Mouse (Mus musculus) stomach, embryonic 16.5 days (tissue): ENCODE results near the gene Gc. TPM values are rescaled to one million over a fixed set of nuclear protein-coding genes. Genes with fewer than 3 reads are reported as not detected.

Experiments used
- ATAC-seq: fragments of 200-750 bp; cut with Nextera tagmentation; 2 replicates; pipeline ENCODE4 v1.8.0; 2017; ENCODE audit warnings: moderate number of reproducible peaks, moderate TSS enrichment; ENCODE audit not compliant: insufficient read depth, low FRiP score
- H3K27ac ChIP-seq: fragments of 300-500 bp; sonication (generic); 2 replicates; pipeline ENCODE4 v1.5.1; 2014; ENCODE audit warnings: low read length
- H3K27me3 ChIP-seq: fragments of 300-500 bp; sonication (generic); 2 replicates; pipeline ENCODE4 v1.6.1; 2014; ENCODE audit warnings: low read length, control low read depth, mixed read lengths; ENCODE audit not compliant: control insufficient read depth, insufficient read depth
- H3K36me3 ChIP-seq: fragments of 300-500 bp; sonication (generic); 2 replicates; pipeline ENCODE4 v1.6.1; 2014; ENCODE audit warnings: low read length; ENCODE audit not compliant: control insufficient read depth, insufficient read depth
- H3K4me1 ChIP-seq: fragments of 300-500 bp; sonication (generic); 2 replicates; pipeline ENCODE4 v1.6.1; 2014; ENCODE audit warnings: low read length, control low read depth, mixed read lengths; ENCODE audit not compliant: control insufficient read depth, insufficient read depth
- H3K4me2 ChIP-seq: fragments of 300-500 bp; sonication (generic); 2 replicates; pipeline ENCODE4 v1.6.1; 2014; ENCODE audit warnings: low read depth, low read length, mixed read lengths
- H3K4me3 ChIP-seq: fragments of 300-500 bp; sonication (generic); replicated peaks from 2 replicates; pipeline ENCODE4 v1.5.1; 2014; ENCODE audit warnings: mild to moderate bottlenecking, low read length
- H3K9ac ChIP-seq: fragments of 300-500 bp; sonication (generic); 2 replicates; pipeline ENCODE4 v1.6.1; 2014; ENCODE audit warnings: low read length
- H3K9me3 ChIP-seq: fragments of 300-500 bp; sonication (generic); replicated peaks from 2 replicates; pipeline ENCODE4 v1.6.1; 2016; ENCODE audit warnings: low read length, control low read depth; ENCODE audit not compliant: control insufficient read depth
- WGBS: fragments of 180-500 bp; shearing (Covaris S2); extraction: QIAGEN DNeasy Blood & Tissue Kit; methylation state at CpG from one replicate; pipeline ENCODE4 v1.1.7; 2014; 5-methylcytosine and 5-hydroxymethylcytosine counted together
- polyA plus RNA-seq: library from polyadenylated mRNA; unstranded; fragments of >200 nt; fragmentation: Nextera tagmentation; extraction: Ambion mirVana; gene quantifications from 2 replicates; pipeline ENCODE4 v1.2.1, GENCODE M21; 2015

Gc gene
- polyA plus RNA-seq, 1 experiment from 2014 or later = 60.9 TPM

- Histone ChIP-seq H3K4me3 (no peak overlapping the region), H3K36me3 (no peaks in the 10 kb centered on the region), H3K4me1 (no peaks in the 10 kb centered on the region), H3K9me3 (no peaks in the 10 kb centered on the region), H3K9ac (no peak overlapping the region), H3K27me3 (no peaks in the 10 kb centered on the region), H3K27ac (no peak overlapping the region), H3K4me2 (no peak overlapping the region)
- no peak for ATAC-seq
- 41% methylated on average over 8 of the region's 8 CpGs for WGBS
These were observed 2.2 kb downstream of the Gc start for GRCm38 (mm10) chr5:89455526-89455925.

- H3K4me3 ChIP-seq = no peak overlapping the region
- H3K9ac ChIP-seq = no peak overlapping the region
- no peak for ATAC-seq
- H3K9me3 ChIP-seq = no peaks in the 10 kb centered on the region
- H3K36me3 ChIP-seq = no peaks in the 10 kb centered on the region
- no peak overlapping the region for H3K27ac ChIP-seq
- no peaks in the 10 kb centered on the region for H3K4me1 ChIP-seq
- no peak overlapping the region for H3K4me2 ChIP-seq
- H3K27me3 ChIP-seq = no peaks in the 10 kb centered on the region
These were observed 6.9 kb downstream of the Gc start for GRCm38 (mm10) chr5:89450798-89451197.

- Histone ChIP-seq H3K4me3 (no peak overlapping the region), H3K9me3 (no peaks in the 10 kb centered on the region), H3K27ac (no peak overlapping the region), H3K27me3 (no peaks in the 10 kb centered on the region), H3K4me1 (no peaks in the 10 kb centered on the region), H3K36me3 (no peaks in the 10 kb centered on the region), H3K4me2 (no peak overlapping the region), H3K9ac (no peak overlapping the region)
- ATAC-seq = no peak
- WGBS = 83% methylated on average over 9 of the region's 9 CpGs
These were observed 8.4 kb downstream of the Gc start for GRCm38 (mm10) chr5:89449325-89449724.

GRCm38 (mm10) chr5:89447978-89448377, 9.7 kb downstream of the Gc start:
- H3K4me2 ChIP-seq = no peak overlapping the region
- no peak overlapping the region for H3K4me3 ChIP-seq
- no peaks in the 10 kb centered on the region for H3K9me3 ChIP-seq
- 40% methylated on average over 7 of the region's 7 CpGs for WGBS
- H3K4me1 ChIP-seq = no peaks in the 10 kb centered on the region
- H3K36me3 ChIP-seq = no peaks in the 10 kb centered on the region
- H3K27me3 ChIP-seq = no peaks in the 10 kb centered on the region
- no peak for ATAC-seq
- no peak overlapping the region for H3K9ac ChIP-seq
- H3K27ac ChIP-seq = no peak overlapping the region

GRCm38 (mm10) chr5:89444360-89444759, 13.3 kb downstream of the Gc start:
- Histone ChIP-seq H3K4me1 (no peaks in the 10 kb centered on the region), H3K36me3 (no peaks in the 10 kb centered on the region), H3K9me3 (no peaks in the 10 kb centered on the region), H3K9ac (no peak overlapping the region), H3K27me3 (no peaks in the 10 kb centered on the region), H3K27ac (no peak overlapping the region), H3K4me2 (no peak overlapping the region), H3K4me3 (no peak overlapping the region)
- no peak for ATAC-seq
- 83% methylated on average over 4 of the region's 4 CpGs for WGBS

- H3K4me3 ChIP-seq = no peak overlapping the region
- H3K9ac ChIP-seq = no peak overlapping the region
- H3K4me1 ChIP-seq = no peaks in the 10 kb centered on the region
- H3K27ac ChIP-seq = no peak overlapping the region
- ATAC-seq = no peak
- WGBS = 54% methylated on average over 1 of the region's 1 CpGs
- no peak overlapping the region for H3K4me2 ChIP-seq
- no peaks in the 10 kb centered on the region for H3K36me3 ChIP-seq
- no peaks in the 10 kb centered on the region for H3K27me3 ChIP-seq
- H3K9me3 ChIP-seq = no peaks in the 10 kb centered on the region
These were observed 46.2 kb downstream of the Gc start for GRCm38 (mm10) chr5:89411536-89411935.

GRCm38 (mm10) chr5:89407376-89408082, 50.2 kb downstream of the Gc start:
- Histone ChIP-seq H3K4me1 (no peaks in the 10 kb centered on the region), H3K27me3 (no peaks in the 10 kb centered on the region), H3K4me3 (no peak overlapping the region), H3K9me3 (no peaks in the 10 kb centered on the region), H3K4me2 (no peak overlapping the region), H3K9ac (no peak overlapping the region), H3K27ac (no peak overlapping the region), H3K36me3 (no peaks in the 10 kb centered on the region)
- ATAC-seq = no peak

- no peak overlapping the region for H3K4me2 ChIP-seq
- no peaks in the 10 kb centered on the region for H3K9me3 ChIP-seq
- no peaks in the 10 kb centered on the region for H3K36me3 ChIP-seq
- no peak overlapping the region for H3K9ac ChIP-seq
- no peaks in the 10 kb centered on the region for H3K27me3 ChIP-seq
- ATAC-seq = no peak
- no peak overlapping the region for H3K4me3 ChIP-seq
- no peaks in the 10 kb centered on the region for H3K4me1 ChIP-seq
- WGBS = 43% methylated on average over 1 of the region's 1 CpGs
- no peak overlapping the region for H3K27ac ChIP-seq
These were observed 52.6 kb downstream of the Gc start for GRCm38 (mm10) chr5:89405132-89405531.

- Histone ChIP-seq H3K27ac (no peak overlapping the region), H3K4me1 (no peaks in the 10 kb centered on the region), H3K27me3 (no peaks in the 10 kb centered on the region), H3K9me3 (no peaks in the 10 kb centered on the region; the same call in 1 of the 2 replicates), H3K9ac (no peak overlapping the region), H3K36me3 (no peaks in the 10 kb centered on the region), H3K4me3 (no peak overlapping the region), H3K4me2 (no peak overlapping the region)
- ATAC-seq = no peak
- 50% methylated on average over 1 of the region's 1 CpGs for WGBS
These were observed 67.3 kb downstream of the Gc start for GRCm38 (mm10) chr5:89390405-89390804.
